Mouse (Mus musculus) embryonic facial prominence, embryonic 10.5 days (tissue): ENCODE measurements around the gene Chrnb2. TPM values are rescaled to one million over a fixed set of nuclear protein-coding genes. Genes with fewer than 3 reads are reported as not detected.

ENCODE experiments used
- DNase-seq: peaks from one replicate; pipeline ENCODE4 v3.0.0-alpha.2; 2017; ENCODE audit warnings: low spot score
- H3K27ac ChIP-seq: fragments of 300-500 bp; sonication (generic); replicated peaks from 2 replicates; pipeline ENCODE4 v1.5.1; 2016; ENCODE audit warnings: mild to moderate bottlenecking
- H3K27me3 ChIP-seq: fragments of 300-500 bp; sonication (generic); replicated peaks from 2 replicates; pipeline ENCODE4 v1.6.1; 2016; ENCODE audit warnings: low read depth, mild to moderate bottlenecking; ENCODE audit not compliant: poor library complexity, severe bottlenecking
- H3K36me3 ChIP-seq: fragments of 300-500 bp; sonication (generic); replicated peaks from 2 replicates; pipeline ENCODE4 v1.6.1; 2016; ENCODE audit warnings: mild to moderate bottlenecking, moderate library complexity
- H3K4me1 ChIP-seq: fragments of 300-500 bp; sonication (generic); 2 replicates; pipeline ENCODE4 v1.6.1; 2016
- H3K4me3 ChIP-seq: fragments of 300-500 bp; sonication (generic); 2 replicates; pipeline ENCODE4 v1.5.1; 2016; ENCODE audit warnings: mild to moderate bottlenecking, moderate library complexity
- H3K9me3 ChIP-seq: fragments of 300-500 bp; sonication (generic); 2 replicates; pipeline ENCODE4 v1.6.1; 2016; ENCODE audit warnings: mild to moderate bottlenecking
- WGBS: fragments of 180-500 bp; shearing (Covaris S2); methylation state at CpG from one replicate; pipeline ENCODE4 v1.1.7; 2016; 5-methylcytosine and 5-hydroxymethylcytosine counted together
- polyA plus RNA-seq: library from polyadenylated mRNA; unstranded; fragments of >200 nt; fragmentation: Nextera tagmentation; extraction: Ambion mirVana; gene quantifications from 2 replicates; pipeline ENCODE4 v1.2.1, GENCODE M21; 2016

Chrnb2 gene
- polyA plus RNA-seq, 1 experiment from 2014 or later = 3.7 TPM

DNA sequence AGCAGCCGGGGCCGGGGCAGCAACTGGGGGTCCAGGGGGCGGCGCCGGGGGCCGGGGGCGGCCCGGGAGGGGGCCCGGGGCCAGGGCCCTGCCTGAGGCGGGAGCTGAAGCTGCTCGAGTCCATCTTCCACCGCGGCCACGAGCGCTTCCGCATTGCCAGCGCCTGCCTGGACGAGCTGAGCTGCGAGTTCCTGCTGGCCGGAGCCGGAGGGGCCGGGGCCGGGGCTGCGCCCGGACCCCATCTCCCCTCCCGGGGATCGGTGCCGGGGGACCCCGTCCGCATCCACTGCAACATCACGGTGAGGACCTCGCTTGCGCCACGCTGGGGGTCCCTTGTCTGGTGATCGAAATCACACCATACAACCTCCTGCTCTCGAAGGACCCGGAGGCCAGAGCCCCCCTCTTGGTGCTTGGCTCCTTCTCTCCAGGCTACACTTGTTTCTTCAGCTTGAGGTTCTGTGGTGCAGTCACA is 9.3 kb upstream of the Chrnb2 start:
- DNase-seq = no peak
- peak overlapping the region; percentile 99 for H3K4me3 ChIP-seq
- peaks cover 42% of the 10 kb centered on the region for H3K36me3 ChIP-seq
- no peaks in the 10 kb centered on the region for H3K27me3 ChIP-seq
- H3K9me3 ChIP-seq = no peaks in the 10 kb centered on the region
- under 1% methylated on average over 37 of the region's 37 CpGs for WGBS
- peak overlapping the region; percentile 99 for H3K27ac ChIP-seq
- H3K4me1 ChIP-seq = peaks cover 36% of the 10 kb centered on the region

- DNase-seq = peak; percentile 97
- H3K9me3 ChIP-seq = no peaks in the 10 kb centered on the region
- peaks cover 36% of the 10 kb centered on the region for H3K36me3 ChIP-seq
- peak within 1 kb of the TSS; percentile 99 for H3K27ac ChIP-seq
- H3K4me1 ChIP-seq = peaks cover 36% of the 10 kb centered on the region
- H3K27me3 ChIP-seq = no peaks in the 10 kb centered on the region
- H3K4me3 ChIP-seq = peak within 1 kb of the TSS; percentile 99
- 1% methylated on average over 90 of the region's 90 CpGs for WGBS
These were observed 8.7 kb upstream of the Chrnb2 start, which contains the start of gene Ube2q1 for GRCm38 (mm10) chr3:89772968-89773709. Gene Ube2q1 (plus strand): TSS chr3:89773616.

GRCm38 (mm10) chr3:89772588-89772967 is 8.1 kb upstream of the Chrnb2 start:
- Histone ChIP-seq H3K4me3 (peak overlapping the region; percentile 99), H3K27me3 (no peaks in the 10 kb centered on the region), H3K36me3 (peaks cover 30% of the 10 kb centered on the region), H3K4me1 (peaks cover 36% of the 10 kb centered on the region), H3K27ac (peak overlapping the region; percentile 99), H3K9me3 (no peaks in the 10 kb centered on the region)
- 3% methylated on average over 17 of the region's 17 CpGs for WGBS
- DNase-seq = peak; percentile 88

DNA sequence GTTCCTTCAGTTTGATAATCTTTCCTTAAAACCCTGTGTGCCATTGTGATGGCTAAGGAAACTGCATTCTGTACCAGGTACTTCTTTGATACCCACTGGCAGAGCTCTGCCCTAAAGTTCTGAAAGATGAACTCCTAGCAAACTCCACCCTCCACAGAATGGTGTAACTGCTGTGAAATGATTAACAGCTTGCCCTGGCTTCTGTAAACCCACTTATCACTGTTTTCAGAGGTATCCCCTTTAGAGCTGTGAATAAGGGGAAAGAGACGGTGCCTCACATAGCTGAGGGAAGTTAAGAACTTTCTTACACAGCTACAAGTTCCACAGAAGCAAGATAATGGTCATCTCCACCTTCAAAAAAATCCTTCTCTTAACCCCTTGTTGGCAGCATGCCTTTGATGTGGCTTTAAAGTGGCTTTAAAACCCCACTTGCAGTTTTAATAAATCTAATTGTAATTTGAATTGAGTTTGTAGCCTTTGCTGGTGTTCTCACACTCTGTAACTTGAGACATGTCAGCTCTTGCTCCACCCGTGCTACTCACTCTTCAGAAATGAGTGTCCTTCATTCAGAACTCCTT is 6.1 kb upstream of the Chrnb2 start:
- Histone ChIP-seq H3K4me1 (peaks cover 30% of the 10 kb centered on the region), H3K36me3 (peaks cover 10% of the 10 kb centered on the region), H3K4me3 (no peak overlapping the region), H3K9me3 (no peaks in the 10 kb centered on the region), H3K27ac (no peak overlapping the region), H3K27me3 (no peaks in the 10 kb centered on the region)
- 57% methylated on average over 2 of the region's 2 CpGs for WGBS
- no peak for DNase-seq

GRCm38 (mm10) chr3:89769584-89769983 is 5.2 kb upstream of the Chrnb2 start:
- Histone ChIP-seq H3K4me3 (no peak overlapping the region), H3K36me3 (0 out of 2 replicates have a peak, but pooled peaks cover 5% of the 10 kb centered on the region), H3K9me3 (no peaks in the 10 kb centered on the region), H3K27me3 (no peaks in the 10 kb centered on the region; the same call in 1 of the 2 replicates), H3K27ac (no peak overlapping the region), H3K4me1 (peaks cover 22% of the 10 kb centered on the region)
- DNase-seq = no peak
- WGBS = 73% methylated on average over 7 of the region's 7 CpGs

DNA sequence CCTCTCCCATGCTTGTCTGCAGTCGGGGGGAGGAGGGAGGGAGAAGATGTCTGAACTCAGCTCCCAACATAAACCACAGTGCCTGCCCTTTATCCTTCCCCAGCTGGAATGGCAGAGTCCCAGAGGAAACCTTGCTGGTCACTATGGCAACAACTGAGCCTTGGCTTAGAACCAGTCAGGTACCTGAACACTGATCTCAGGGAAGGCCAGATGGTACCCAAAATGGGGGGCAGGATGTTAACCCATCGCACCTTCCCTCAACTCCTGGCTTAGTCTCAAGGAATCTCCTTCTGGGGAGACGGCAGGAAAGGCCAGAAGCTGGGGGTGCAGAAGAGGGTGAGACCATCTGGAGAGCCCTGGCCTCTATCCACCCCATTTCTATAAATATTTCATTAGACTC is 4.6 kb downstream of the Chrnb2 start:
- no peaks in the 10 kb centered on the region for H3K36me3 ChIP-seq
- H3K4me1 ChIP-seq = peaks cover 34% of the 10 kb centered on the region
- WGBS = 74% methylated on average over 3 of the region's 3 CpGs
- H3K9me3 ChIP-seq = no peaks in the 10 kb centered on the region
- no peak for DNase-seq
- H3K4me3 ChIP-seq = no peak overlapping the region
- peaks cover 18% of the 10 kb centered on the region for H3K27me3 ChIP-seq
- H3K27ac ChIP-seq = no peak overlapping the region

GRCm38 (mm10) chr3:89757851-89758250 is 6.6 kb downstream of the Chrnb2 start:
- Histone ChIP-seq H3K4me1 (peaks cover 21% of the 10 kb centered on the region), H3K9me3 (no peaks in the 10 kb centered on the region), H3K36me3 (peaks cover under 1% of the 10 kb centered on the region), H3K4me3 (no peak overlapping the region), H3K27ac (no peak overlapping the region), H3K27me3 (0 out of 2 replicates have a peak, but pooled peaks cover 6% of the 10 kb centered on the region)
- WGBS = 88% methylated on average over 2 of the region's 2 CpGs
- no peak for DNase-seq

GRCm38 (mm10) chr3:89755283-89755682 is 9.1 kb downstream of the Chrnb2 start:
- 77% methylated on average over 6 of the region's 6 CpGs for WGBS
- peaks cover 27% of the 10 kb centered on the region for H3K36me3 ChIP-seq
- no peak overlapping the region for H3K4me3 ChIP-seq
- no peaks in the 10 kb centered on the region for H3K27me3 ChIP-seq
- H3K4me1 ChIP-seq = peaks cover 18% of the 10 kb centered on the region
- no peak for DNase-seq
- no peak overlapping the region for H3K27ac ChIP-seq
- no peaks in the 10 kb centered on the region for H3K9me3 ChIP-seq

DNA sequence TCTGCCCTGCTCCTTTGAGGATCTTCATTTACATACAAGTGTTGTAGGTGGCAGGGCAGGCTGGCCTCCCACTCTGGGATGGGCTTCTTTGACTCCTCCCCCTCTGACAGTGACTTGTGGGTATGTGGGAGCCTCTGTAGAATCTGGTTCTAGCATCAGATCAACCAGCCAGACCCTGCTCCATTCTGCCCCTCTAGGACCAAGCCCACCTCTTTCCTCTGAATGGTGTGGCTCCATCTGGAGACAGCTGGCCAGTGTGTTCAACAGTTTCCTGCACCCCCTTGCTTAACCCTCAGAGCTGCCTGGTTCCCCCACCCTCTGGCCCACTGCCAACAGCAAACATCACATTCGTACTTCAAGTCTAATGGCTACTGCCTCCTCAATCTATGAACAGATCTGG is 12.1 kb downstream of the Chrnb2 start:
- no peak overlapping the region for H3K4me3 ChIP-seq
- H3K36me3 ChIP-seq = peaks cover 54% of the 10 kb centered on the region
- no peak for DNase-seq
- peaks cover 12% of the 10 kb centered on the region for H3K4me1 ChIP-seq
- H3K27ac ChIP-seq = no peak overlapping the region
- 89% methylated on average over 1 of the region's 1 CpGs for WGBS
- no peaks in the 10 kb centered on the region for H3K27me3 ChIP-seq
- no peaks in the 10 kb centered on the region for H3K9me3 ChIP-seq

DNA sequence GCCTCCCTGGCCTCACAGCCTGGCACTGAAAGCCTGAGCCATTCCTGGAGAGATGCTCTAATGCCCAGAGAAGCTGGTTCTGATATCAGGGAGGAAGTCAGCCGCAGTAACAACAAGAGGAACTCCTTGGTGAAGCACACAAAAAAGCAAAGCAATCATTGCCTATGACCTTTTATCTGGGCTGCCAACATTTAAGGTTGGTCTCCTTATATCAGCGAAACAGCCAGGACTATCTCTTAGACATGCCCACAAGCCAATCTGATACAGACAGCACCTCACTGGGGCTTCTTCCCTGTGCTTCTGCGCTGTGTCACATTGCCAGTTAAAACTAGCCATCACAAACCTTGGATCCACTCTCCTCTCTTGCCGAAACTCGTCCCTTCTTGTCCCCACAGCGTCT is 25.9 kb downstream of the Chrnb2 start:
- Histone ChIP-seq H3K4me1 (no peaks in the 10 kb centered on the region), H3K27ac (no peak overlapping the region), H3K4me3 (no peak overlapping the region), H3K36me3 (peaks cover 85% of the 10 kb centered on the region), H3K9me3 (no peaks in the 10 kb centered on the region), H3K27me3 (no peaks in the 10 kb centered on the region)
- no peak for DNase-seq
- 93% methylated on average over 6 of the region's 6 CpGs for WGBS

DNA sequence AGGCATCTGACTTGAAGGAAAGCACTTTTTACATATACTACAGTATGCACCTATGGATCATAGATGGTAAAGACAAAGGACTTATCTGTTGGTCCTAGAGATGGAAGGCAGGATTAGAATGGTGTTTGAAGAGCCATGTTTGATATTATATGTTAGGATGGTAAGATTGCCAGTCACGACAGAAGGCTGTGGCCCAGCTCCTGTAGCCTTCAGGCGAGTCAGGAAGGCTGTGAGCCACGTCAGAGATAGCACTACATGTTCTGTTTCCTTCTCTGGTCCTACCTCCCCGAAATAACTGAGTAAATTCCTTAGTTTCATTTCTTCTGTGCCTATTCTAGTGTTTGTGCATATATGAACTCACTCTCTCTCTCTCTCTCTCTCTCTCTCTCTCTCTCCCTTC is 32.3 kb downstream of the Chrnb2 start:
- H3K4me1 ChIP-seq = peaks cover 19% of the 10 kb centered on the region
- DNase-seq = no peak
- no peaks in the 10 kb centered on the region for H3K27me3 ChIP-seq
- peaks cover 25% of the 10 kb centered on the region for H3K36me3 ChIP-seq
- no peak overlapping the region for H3K4me3 ChIP-seq
- H3K27ac ChIP-seq = no peak overlapping the region
- 89% methylated on average over 4 of the region's 4 CpGs for WGBS
- H3K9me3 ChIP-seq = no peaks in the 10 kb centered on the region

GRCm38 (mm10) chr3:89730350-89731331 is 33.8 kb downstream of the Chrnb2 start:
- DNase-seq = peak; percentile 79
- WGBS = 5% methylated on average over 32 of the region's 32 CpGs

More at GRCm38 (mm10) chr3:89730350-89731331, 33.8 kb downstream of the Chrnb2 start:
- H3K27ac ChIP-seq = peak overlapping the region; percentile 79
- H3K36me3 ChIP-seq = peaks cover 11% of the 10 kb centered on the region
- H3K4me1 ChIP-seq = peaks cover 19% of the 10 kb centered on the region
- no peaks in the 10 kb centered on the region for H3K9me3 ChIP-seq
- no peaks in the 10 kb centered on the region for H3K27me3 ChIP-seq
- H3K4me3 ChIP-seq = peak overlapping the region; percentile 69
